Mouse (Mus musculus) C2C12 (cell line): ENCODE data around the gene Pde11a.

Experiments
- CEBPB ChIP-seq: IDR thresholded peaks from one replicate; pipeline ENCODE4 v1.6.1; 2011; ENCODE audit warnings: low read depth, mild to moderate bottlenecking, control low read depth, moderate library complexity
- CTCF ChIP-seq: IDR thresholded peaks from one replicate; pipeline ENCODE4 v1.5.1; 2011; ENCODE audit not compliant: control insufficient read depth, insufficient read depth, insufficient read length
- MYOD1 ChIP-seq: IDR thresholded peaks from one replicate; pipeline ENCODE4 v1.6.1; 2011; ENCODE audit warnings: low read depth; ENCODE audit not compliant: control insufficient read depth, insufficient read length
- MYOG ChIP-seq: IDR thresholded peaks from one replicate; pipeline ENCODE4 v1.6.1; 2011; ENCODE audit not compliant: control insufficient read depth, insufficient read length; ENCODE audit errors: extremely low read depth
- USF1 ChIP-seq: IDR thresholded peaks from one replicate; pipeline ENCODE4 v1.6.1; 2011; ENCODE audit warnings: low read depth, mild to moderate bottlenecking, control low read depth, moderate library complexity

GRCm38 (mm10) chr2:76053748-76054331 lies 284.7 kb downstream of the Pde11a start:
- TF ChIP-seq CTCF (no peak), MYOG (no peak), MYOD1 (no peak), CEBPB (no peak), USF1 (no peak)
